Mouse (Mus musculus): ENCODE measurements around the gene Pik3r5.

- no peak for TF ChIP-seq CTCF (IDR thresholded peaks at IDR 0.05; ENCODE audit: low read depth)
- no peak for TF ChIP-seq EP300 (IDR thresholded peaks at IDR 0.05; ENCODE audit: low read depth)
These were observed 30.8 kb downstream of the Pik3r5 start for GRCm38 (mm10) chr11:68462716-68463115.

Data from liver, postnatal 0 days (tissue).